Mouse (Mus musculus): Measurements from ENCODE around the gene Rac3.
A peak's percentile ranks its signal among the peaks of the same experiment; 100 is the strongest.
"Not testable (repeated sequence)": the region's sequence is repeated elsewhere in the genome, so short reads cannot be mapped to it uniquely, and the experiment has no call there.

Rac3 gene

GRCm38 (mm10) chr11:120721124-120722066 is at the start of gene Rac3:
Gene Rac3, plus strand, starts transcription at chr11:120721470.
- DNase-seq (ENCODE audit: low spot score): peak; percentile 61

DNA sequence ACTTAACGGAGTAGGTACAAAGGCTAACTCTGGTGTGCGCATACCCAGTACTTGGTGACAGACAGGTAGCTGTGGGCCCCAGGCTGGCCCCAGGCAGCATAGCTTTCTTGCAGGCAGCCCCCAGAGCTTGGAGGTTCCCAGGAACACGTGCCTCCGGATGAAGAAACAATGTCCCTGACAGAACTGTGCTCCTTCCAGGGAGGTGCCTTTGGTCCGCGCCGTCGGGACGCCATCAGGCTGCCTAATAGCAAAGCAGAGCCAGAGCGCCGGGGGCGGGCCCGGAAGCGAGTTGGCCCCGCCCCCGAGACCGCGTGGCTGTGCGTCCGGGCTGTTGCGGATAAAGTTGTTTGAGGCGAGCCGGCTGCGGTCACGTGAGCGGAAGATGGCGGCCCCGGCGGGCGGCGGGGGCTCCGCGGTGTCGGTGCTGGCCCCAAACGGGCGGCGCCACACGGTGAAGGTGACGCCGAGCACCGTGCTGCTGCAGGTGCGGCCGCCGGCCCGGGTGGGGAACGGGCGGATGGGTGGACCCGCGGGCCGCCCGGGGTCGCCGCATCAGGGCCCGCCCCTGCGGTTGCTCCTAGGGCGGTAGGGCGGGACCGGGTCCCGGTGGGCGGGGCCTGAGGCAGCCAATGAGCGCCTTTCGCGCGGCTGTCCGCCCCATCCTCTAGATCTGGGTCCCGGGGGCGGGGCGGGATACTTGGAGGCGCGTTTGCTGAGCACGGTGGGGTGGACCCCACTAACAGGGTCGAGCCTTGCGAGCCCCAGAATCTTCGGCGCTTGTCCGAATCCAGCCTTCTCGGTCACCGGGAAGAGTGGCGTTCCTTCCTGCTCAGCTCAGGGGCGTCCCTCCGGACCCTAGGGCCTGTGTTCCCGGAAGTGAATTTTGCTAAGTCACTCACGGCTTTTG is 48.3 kb upstream of the Rac3 start, which contains the start of gene Aspscr1:
Gene Aspscr1, plus strand, starts transcription at position 287 of the 907 bp plus-strand sequence.
- peak; percentile 90 for DNase-seq (ENCODE audit: low spot score)

GRCm38 (mm10) chr11:120673594-120674122 is 47.6 kb upstream of the Rac3 start:
- no peak for DNase-seq (ENCODE audit: low spot score)

GRCm38 (mm10) chr11:120675875-120676274 is 45.4 kb upstream of the Rac3 start:
- DNase-seq (ENCODE audit: low spot score): not testable (repeated sequence)

DNA sequence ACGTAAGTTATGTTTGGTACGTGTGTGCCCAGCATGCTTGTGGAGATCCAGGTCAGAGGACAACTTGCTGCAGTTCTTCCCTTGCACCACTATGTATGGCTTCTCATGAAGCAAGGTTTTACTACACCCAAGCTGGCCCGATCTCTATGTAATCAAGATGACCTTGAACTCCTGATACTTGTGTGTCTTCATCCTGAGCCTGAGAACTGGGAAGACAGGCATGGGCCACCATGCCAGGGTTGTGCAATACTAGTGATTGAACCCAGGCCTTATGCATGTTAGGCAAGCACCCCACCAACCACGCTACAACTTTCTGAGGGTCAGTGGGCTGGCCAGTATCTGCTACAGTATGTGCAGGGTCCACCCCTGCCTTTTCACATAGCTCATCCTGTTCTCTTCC is 44.3 kb upstream of the Rac3 start:
- DNase-seq (ENCODE audit: low spot score): no peak

- no peak for DNase-seq (ENCODE audit: low spot score)
Observed at GRCm38 (mm10) chr11:120679909-120680308, 41.4 kb upstream of the Rac3 start.

DNA sequence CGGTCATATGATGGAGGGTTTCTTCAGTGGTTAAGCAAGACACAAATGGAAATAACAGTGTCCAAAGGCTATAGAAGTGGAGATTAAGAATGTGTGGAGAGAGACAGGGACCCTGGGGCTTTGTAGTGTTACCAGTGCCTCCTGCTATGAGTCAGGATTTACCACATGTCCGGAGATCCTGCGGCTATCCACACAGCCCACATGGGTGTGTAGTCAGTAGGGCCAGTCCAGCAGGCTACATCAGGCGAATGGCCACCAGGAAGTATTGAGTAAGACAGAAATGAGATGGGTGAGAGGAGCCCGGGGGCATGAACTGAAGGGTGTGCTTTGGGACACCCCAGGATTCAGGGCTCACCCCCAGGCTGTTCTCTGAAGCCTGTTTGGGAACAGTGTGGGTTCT is 38.6 kb upstream of the Rac3 start:
- DNase-seq (ENCODE audit: low spot score): no peak

- DNase-seq (ENCODE audit: low spot score): no peak
Observed at GRCm38 (mm10) chr11:120683536-120683935, 37.7 kb upstream of the Rac3 start.

DNA sequence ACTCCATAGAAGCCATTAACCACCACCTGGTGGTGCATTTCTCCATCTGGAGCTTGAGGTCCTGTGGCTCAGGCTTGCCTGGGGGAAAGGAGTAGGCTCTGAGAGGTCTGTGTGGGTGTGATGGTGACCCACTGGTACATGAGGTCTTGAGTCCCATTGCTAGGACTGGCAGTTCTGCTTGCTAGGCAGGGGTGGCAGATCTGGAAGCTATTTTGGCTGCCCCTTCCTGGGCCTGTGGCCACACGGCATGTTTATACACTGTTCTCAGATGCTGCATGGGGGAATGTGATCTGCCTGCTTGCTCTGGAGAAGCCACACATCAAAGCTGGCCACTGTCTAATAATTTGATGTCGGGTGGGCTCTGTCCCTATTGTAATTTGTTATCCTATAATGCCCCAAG is 37.2 kb upstream of the Rac3 start:
- no peak for DNase-seq (ENCODE audit: low spot score)

GRCm38 (mm10) chr11:120684660-120685059 is 36.6 kb upstream of the Rac3 start:
- no peak for DNase-seq (ENCODE audit: low spot score)

GRCm38 (mm10) chr11:120686650-120687272 is 34.5 kb upstream of the Rac3 start:
- DNase-seq (ENCODE audit: low spot score): no peak

DNA sequence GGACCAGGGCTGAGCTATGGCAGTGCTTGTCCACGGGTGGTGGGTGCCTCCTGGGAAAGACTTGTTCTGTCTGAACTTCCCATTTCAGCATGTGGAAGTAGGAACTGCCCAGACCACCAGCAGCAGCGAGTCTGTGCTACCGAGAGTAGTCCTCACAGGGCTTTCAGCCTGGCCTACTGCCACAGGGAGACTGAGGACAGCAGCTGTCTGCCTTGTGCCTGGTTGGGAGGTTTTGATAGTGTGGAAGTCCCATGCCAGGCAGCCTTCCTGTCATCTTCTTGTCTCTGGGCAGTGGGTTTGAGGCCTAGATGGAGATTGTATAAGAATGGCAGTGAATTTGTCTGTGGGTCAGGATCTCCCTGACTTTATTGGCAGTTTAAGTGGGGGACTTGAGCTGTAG is 31.9 kb upstream of the Rac3 start:
- DNase-seq (ENCODE audit: low spot score): no peak

GRCm38 (mm10) chr11:120692471-120693011 is 28.7 kb upstream of the Rac3 start:
- no peak for DNase-seq (ENCODE audit: low spot score)

DNA sequence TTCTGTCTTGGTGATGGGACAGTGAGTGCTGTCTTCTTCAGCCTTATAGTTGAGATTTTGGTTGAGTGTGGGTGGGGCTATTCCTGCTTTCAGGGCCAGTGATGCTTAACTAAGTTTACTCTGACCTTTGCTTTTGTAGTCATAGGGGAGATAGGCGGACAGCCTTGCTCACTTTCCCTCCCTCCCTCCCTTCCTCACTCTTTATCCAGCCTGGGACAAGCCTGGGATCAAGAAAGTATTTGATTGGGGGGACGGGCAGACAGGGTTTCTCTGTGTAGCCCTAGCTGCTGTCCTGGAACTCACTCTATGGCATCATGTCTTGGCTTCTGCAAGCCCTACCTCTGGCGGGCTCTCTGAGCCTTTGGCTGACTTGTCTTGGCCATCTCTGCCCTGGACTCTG is 27.8 kb upstream of the Rac3 start:
- DNase-seq (ENCODE audit: low spot score): no peak

DNA sequence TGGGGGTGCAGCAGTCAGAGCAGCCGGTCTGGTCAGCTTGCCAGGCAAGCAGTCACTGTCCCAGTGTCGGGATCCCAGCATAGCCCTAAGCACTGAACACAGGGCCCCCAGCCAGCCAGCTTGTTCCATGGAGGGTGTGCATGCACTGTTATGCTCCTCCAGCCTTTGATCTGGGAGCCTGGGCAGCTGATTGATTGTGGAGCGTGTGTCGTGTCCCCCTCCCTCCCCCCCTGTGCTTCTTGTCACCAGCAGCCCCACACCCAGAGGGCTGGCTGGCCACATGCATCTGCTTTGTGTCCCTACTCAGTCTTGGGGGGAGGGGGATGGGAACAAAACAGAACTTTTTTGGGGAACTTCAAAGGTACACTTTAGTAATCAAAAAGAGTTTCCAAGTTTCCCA is 26.1 kb upstream of the Rac3 start:
- no peak for DNase-seq (ENCODE audit: low spot score)

DNA sequence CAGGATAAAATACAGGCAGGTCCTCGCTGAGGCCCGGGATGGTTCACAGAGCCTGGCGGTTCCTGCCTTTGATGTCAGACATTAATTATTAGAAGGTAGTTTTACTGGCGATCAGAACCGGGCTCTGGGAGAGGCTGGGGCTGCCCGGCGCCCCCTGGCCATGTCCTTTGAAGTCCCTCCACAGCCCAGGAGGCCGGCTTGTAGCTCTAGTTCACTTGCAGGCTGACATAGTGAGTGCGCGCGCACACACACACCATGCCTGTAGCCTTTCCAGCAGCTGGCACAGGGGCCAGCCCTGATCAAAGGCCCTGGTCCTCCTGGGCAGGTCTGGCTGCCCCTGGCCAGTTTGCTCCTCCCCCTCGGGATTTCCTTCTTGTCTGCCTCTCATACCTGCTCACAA is 25.6 kb upstream of the Rac3 start:
- no peak for DNase-seq (ENCODE audit: low spot score)

DNA sequence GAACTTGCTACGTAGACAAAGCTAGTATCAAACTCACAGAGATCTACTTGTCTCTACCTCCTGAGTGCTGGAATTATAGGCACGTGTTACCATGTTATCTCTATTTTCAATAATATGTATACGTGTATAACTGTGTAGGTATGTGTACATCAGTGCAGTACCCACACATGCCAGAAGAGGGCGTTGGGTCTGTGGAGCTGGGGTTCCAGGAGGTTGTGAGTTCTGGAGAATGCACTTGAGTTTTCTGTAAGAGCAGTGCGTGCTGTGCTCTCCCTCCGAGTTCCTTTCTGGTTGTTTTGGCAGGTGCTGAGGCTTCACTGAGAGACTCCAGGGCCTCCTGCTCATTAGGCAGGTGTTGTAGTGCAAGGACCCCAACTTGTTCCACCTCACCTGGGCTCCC is 24.7 kb upstream of the Rac3 start:
- DNase-seq (ENCODE audit: low spot score): no peak

- no peak for DNase-seq (ENCODE audit: low spot score)
Observed at GRCm38 (mm10) chr11:120697741-120698140, 23.5 kb upstream of the Rac3 start.

DNA sequence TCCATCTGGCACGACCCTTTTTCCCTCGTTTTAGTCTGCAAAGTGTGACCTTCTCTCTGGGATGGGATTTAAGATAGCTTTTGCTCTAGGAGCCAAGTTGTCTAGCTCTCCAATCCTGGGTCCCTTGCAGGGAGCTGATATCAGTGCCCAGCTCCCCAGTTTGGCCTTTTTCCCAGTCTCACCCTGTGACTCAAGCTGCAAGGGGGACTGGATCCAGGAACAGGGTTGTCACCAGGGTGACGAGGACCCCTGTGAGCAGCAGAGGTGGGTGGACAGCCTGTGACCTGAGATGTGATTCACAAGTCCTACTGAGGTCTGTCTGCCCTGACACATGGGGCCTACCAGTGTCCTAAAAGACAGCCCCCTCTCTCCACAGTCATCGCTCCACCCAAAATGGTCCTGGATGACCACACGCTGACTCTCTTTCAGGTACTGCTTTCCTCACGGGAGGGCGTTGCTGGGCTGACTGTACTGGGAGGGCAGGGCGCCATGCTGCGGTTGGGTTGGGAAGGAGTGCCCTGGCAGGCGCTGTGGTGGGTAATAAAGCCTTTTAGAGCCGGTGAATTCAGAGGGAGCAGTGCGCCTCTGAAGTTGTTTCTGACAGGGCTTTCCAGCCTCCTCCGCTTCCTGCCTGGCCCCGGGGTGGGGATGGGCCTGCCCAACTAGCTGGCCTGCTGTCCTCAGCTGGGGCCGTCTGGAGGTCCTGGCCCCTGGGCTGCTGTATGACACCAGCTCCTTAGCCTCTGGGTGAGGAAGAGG is 17.4 kb upstream of the Rac3 start:
- no peak for DNase-seq (ENCODE audit: low spot score)

GRCm38 (mm10) chr11:120704486-120705325 is 16.6 kb upstream of the Rac3 start:
- DNase-seq (ENCODE audit: low spot score): no peak

All from ovary, postnatal 14 days (tissue).